Mouse (Mus musculus) heart, embryonic 10.5 days (tissue): Measurements from ENCODE around the gene Gm21887. TPM values are rescaled to one million over a fixed set of nuclear protein-coding genes. Genes with fewer than 3 reads are reported as not detected.
"Not testable (repeated sequence)": the region's sequence is repeated elsewhere in the genome, so short reads cannot be mapped to it uniquely, and the experiment has no call there.

Experiments
- DNase-seq: peaks from one replicate; pipeline ENCODE4 v3.0.0-alpha.2; 2017; ENCODE audit warnings: low spot score
- H3K27ac ChIP-seq: fragments of 300-500 bp; sonication (generic); 2 replicates; pipeline ENCODE4 v1.5.1; 2016; ENCODE audit warnings: mild to moderate bottlenecking
- H3K27me3 ChIP-seq: fragments of 300-500 bp; sonication (generic); 2 replicates; pipeline ENCODE4 v1.6.1; 2016; ENCODE audit warnings: mild to moderate bottlenecking; ENCODE audit not compliant: poor library complexity, insufficient read depth, severe bottlenecking
- H3K36me3 ChIP-seq: fragments of 300-500 bp; sonication (generic); 2 replicates; pipeline ENCODE4 v1.6.1; 2016; ENCODE audit warnings: mild to moderate bottlenecking, moderate library complexity
- H3K4me1 ChIP-seq: fragments of 300-500 bp; sonication (generic); 2 replicates; pipeline ENCODE4 v1.6.1; 2016; ENCODE audit warnings: mild to moderate bottlenecking
- H3K4me3 ChIP-seq: fragments of 300-500 bp; sonication (generic); 2 replicates; pipeline ENCODE4 v1.5.1; 2016; ENCODE audit warnings: mild to moderate bottlenecking, moderate library complexity
- H3K9me3 ChIP-seq: fragments of 300-500 bp; sonication (generic); 2 replicates; pipeline ENCODE4 v1.6.1; 2016; ENCODE audit warnings: mild to moderate bottlenecking, moderate library complexity
- WGBS: fragments of 180-500 bp; shearing (Covaris S2); methylation state at CpG from one replicate; pipeline ENCODE4 v1.1.7; 2016; 5-methylcytosine and 5-hydroxymethylcytosine counted together
- polyA plus RNA-seq: library from polyadenylated mRNA; unstranded; fragments of >200 nt; fragmentation: Nextera tagmentation; extraction: Ambion mirVana; gene quantifications from 2 replicates; pipeline ENCODE4 v1.2.1, GENCODE M21; 2016

The Gm21887 gene
- polyA plus RNA-seq, 1 experiment from 2014 or later: 172 TPM

DNA sequence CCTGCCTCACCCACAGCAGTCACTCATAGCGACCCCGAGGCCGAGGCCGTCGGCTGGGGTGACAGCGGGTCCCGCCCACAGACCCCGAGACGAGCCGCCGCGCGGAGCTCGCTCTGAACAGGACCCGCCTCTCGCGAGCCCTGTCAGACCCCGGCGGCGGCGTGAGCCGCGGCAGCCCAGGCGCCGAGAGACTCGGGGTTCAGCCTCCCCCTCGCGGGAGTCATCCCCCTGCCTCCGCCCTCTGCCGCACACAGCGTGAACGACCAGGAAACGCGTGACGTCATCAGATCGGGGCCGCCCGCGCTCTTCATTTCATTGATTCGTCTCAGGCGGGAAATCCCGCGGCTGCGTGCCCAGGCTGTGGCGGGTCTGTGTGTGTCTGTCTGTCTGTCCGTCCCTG is 12.5 kb upstream of the Gm21887 start:
- not testable (repeated sequence) for DNase-seq, H3K36me3 ChIP-seq, H3K27me3 ChIP-seq, H3K4me3 ChIP-seq, H3K4me1 ChIP-seq, H3K9me3 ChIP-seq, H3K27ac ChIP-seq
- WGBS: no CpG with 5 or more reads among the region's 46 CpGs

DNA sequence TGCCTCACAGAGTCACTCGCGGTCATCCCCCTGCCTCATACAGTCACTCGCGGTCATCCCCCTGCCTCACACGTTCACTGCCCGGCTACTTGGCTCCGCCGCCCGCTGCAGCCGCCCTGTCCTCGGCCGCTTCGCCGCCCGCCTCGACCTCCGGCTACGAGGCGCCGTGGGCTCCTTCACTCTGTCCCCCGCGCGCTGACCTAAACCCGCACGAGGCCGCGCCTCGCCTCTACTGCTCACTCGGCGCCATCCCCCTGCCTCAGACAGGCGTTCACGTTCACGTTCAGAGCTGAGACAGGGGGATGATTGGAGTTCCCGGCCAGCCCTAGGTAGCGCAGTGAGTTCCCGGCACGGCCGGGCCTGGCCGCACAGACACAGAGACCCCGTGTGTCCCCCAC is 12.0 kb upstream of the Gm21887 start:
- DNase-seq, H3K36me3 ChIP-seq, H3K27me3 ChIP-seq, H3K27ac ChIP-seq, H3K4me1 ChIP-seq: not testable (repeated sequence)
- peaks cover 12% of the 10 kb centered on the region for H3K9me3 ChIP-seq
- 37% methylated on average over 31 of the region's 40 CpGs for WGBS
- H3K4me3 ChIP-seq: peak overlapping the region; percentile 49

DNA sequence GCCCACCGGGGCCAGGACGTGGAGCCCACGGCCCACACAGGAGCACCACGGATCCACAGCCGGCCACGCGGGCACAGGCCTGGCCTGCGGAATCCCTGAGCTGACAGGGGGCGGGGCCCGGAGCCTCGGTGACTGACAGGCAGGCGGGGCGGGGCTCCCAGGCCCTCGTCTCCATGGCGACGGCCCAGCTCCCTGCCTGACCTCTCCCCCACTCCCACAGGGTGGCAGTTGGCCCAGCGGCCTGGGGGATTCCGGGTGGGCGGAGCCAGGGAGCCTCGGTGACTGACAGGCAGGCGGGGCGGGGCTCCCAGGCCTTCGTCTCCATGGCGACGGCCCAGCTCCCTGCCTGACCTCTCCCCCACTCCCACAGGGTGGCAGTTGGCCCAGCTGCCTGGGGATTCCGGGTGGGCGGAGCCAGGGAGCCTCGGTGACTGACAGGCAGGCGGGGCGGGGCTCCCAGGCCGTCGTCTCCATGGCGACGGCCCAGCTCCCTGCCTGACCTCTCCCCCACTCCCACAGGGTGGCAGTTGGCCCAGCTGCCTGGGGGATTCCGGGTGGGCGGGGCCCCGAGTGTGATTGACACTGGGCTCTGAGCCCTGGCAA is 11.5 kb upstream of the Gm21887 start:
- Histone ChIP-seq H3K4me3 (peak overlapping the region; percentile 49), H3K9me3 (peaks cover 12% of the 10 kb centered on the region)
- H3K27me3 ChIP-seq, H3K4me1 ChIP-seq, H3K27ac ChIP-seq, H3K36me3 ChIP-seq: not testable (repeated sequence)
- peak; percentile 77 for DNase-seq
- WGBS: 16% methylated on average over 8 of the region's 37 CpGs

DNA sequence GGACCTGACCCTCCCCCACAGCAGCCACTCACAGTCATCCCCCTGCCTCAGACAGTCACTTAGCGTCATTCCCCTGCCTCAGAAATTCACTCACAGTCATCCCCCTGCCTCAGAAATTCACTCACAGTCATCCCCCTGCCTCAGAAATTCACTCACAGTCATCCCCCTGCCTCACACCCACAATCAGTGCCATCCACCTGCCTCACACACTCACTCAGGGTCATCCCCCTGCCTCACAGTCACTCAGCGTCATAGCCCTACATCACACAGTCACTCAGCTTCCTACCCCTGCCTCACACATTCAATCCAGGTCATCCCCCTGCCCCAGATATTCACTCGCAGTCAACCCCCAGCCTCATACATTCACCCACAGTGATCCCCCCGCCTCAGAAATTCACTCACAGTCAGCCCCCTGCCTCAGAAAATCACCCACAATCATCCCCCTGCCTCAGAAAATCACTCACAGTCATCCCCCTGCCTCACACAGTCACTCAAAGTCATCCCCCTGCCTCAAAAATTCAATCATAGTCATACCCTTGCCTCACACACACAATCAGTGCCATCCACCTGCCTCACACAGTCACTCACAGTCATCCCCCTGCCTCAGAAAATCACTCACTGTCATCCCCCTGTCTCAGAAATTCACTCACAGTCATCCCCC is 10.8 kb upstream of the Gm21887 start:
- H3K27ac ChIP-seq, DNase-seq, H3K4me3 ChIP-seq, H3K27me3 ChIP-seq, H3K36me3 ChIP-seq, H3K4me1 ChIP-seq: not testable (repeated sequence)
- peaks cover 12% of the 10 kb centered on the region for H3K9me3 ChIP-seq
- WGBS: 9% methylated on average over 2 of the region's 4 CpGs

DNA sequence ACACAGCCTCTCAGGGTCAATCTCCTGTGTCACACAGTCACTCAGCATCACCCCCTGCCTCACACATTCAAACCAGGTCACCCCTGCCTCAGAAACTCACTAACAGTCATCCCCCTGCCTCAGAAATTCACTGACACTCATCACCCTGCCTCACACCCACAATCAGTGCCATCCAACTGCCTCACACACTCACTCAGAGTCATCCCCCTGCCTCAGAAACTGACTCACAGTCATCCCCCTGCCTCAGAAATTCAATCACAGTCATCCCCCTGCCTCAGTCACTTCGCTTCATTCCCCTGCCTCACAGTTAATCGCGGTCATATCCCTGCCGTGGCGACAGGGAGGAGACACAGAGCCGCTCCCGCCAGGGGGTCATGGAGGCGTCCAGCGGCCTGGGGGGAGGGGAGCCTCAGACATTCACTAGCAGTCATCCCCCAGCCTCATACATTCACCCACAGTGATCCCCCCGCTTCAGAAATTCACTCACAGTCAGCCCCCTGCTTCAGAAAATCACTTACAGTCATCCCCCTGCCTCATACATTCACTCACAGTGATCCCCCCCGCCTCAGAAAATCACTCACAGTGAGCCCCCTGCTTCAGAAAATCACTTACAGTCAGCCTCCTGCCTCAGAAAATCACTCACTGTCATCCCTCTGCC is 10.1 kb upstream of the Gm21887 start:
- H3K4me1 ChIP-seq, H3K27me3 ChIP-seq, H3K4me3 ChIP-seq, H3K27ac ChIP-seq, H3K36me3 ChIP-seq: not testable (repeated sequence)
- H3K9me3 ChIP-seq: peaks cover 16% of the 10 kb centered on the region
- 42% methylated on average over 6 of the region's 11 CpGs for WGBS
- peak; percentile 76 for DNase-seq

DNA sequence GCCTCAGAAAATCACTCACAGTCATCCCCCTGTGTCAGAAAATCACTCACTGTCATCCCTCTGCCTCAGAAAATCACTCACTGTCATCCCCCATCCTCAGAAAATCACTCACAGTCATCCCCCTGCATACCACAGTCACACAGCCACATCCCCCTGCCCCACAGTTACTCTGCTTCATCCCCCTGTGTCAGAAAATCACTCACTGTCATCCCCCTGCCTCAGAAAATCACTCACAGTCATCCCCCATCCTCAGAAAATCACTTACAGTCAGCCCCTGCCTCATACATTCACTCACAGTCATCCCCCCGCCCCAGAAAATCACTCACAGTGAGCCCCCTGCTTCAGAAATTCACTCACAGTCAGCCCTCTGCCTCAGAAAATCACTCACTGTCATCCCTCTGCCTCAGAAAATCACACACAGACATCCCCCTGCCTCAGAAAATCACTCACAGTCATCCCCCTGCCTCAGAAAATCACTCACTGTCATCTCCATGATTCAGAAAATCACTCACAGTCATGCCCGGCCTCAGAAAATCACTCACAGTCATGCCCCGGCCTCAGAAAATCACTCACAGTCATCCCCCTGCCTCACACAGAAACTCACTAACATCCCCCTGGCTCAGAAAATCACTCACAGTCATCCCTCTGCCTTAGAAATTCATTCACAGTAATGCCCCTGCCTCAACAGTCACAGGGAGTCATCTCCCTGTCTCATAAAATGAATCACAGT is 9.4 kb upstream of the Gm21887 start:
- not testable (repeated sequence) for DNase-seq, H3K36me3 ChIP-seq, H3K4me1 ChIP-seq, H3K27ac ChIP-seq, H3K4me3 ChIP-seq, H3K27me3 ChIP-seq
- 0% methylated on average over 1 of the region's 3 CpGs for WGBS
- peaks cover 17% of the 10 kb centered on the region for H3K9me3 ChIP-seq

DNA sequence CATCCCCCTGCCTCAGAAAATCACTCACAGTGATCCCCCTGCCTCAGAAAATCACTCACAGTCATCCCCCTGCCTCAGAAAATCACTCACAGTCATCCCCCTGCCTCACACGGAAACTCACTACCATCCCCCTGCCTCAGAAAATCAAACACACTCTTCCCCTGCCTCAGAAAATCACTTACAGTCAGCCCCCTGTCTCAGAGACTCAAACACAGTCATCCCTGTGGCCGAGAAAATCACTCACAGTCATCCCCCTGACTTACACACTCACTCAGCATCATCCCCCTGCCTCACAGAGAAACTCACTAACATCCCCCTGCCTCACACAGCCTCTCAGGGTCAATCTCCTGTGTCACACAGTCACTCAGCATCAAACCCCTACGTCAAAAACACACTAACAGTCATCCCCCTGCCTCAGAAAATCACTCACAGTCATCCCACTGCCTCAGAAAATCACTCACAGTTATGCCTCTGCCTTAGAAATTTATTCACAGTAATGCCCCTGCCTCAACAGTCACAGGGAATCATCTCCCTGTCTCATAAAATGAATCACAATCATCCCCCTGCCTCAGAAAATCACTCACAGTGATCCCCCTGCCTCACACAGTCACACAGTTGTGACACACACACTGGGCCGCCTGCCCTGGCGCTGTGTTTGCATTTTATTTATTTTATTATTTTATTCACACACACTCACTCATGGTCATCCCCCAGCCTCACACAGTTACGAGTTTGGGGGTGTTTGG is 8.6 kb upstream of the Gm21887 start:
- peaks cover 22% of the 10 kb centered on the region for H3K9me3 ChIP-seq
- 36% methylated on average over 6 of the region's 6 CpGs for WGBS
- not testable (repeated sequence) for H3K36me3 ChIP-seq, H3K4me1 ChIP-seq, H3K27ac ChIP-seq, H3K4me3 ChIP-seq, H3K27me3 ChIP-seq
- peak; percentile 74 for DNase-seq

DNA sequence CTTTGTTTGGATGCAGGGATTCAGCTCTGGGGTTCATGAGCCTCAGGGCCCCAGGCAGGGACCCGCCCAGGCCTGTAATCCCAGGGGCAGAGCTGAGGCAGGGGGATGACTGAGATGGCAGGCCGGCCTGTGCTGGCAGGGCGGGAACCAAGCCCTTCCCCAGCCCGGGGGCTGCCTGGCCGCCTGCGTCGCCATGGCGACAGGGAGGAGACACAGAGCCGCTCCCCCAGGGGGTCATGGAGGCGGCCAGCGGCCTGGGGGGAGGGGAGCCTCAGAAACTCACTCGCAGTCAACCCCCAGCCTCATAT is 8.1 kb upstream of the Gm21887 start:
- H3K4me3 ChIP-seq, H3K27me3 ChIP-seq, H3K36me3 ChIP-seq, DNase-seq, H3K27ac ChIP-seq, H3K4me1 ChIP-seq: not testable (repeated sequence)
- WGBS: 55% methylated on average over 4 of the region's 12 CpGs
- H3K9me3 ChIP-seq: peaks cover 23% of the 10 kb centered on the region

DNA sequence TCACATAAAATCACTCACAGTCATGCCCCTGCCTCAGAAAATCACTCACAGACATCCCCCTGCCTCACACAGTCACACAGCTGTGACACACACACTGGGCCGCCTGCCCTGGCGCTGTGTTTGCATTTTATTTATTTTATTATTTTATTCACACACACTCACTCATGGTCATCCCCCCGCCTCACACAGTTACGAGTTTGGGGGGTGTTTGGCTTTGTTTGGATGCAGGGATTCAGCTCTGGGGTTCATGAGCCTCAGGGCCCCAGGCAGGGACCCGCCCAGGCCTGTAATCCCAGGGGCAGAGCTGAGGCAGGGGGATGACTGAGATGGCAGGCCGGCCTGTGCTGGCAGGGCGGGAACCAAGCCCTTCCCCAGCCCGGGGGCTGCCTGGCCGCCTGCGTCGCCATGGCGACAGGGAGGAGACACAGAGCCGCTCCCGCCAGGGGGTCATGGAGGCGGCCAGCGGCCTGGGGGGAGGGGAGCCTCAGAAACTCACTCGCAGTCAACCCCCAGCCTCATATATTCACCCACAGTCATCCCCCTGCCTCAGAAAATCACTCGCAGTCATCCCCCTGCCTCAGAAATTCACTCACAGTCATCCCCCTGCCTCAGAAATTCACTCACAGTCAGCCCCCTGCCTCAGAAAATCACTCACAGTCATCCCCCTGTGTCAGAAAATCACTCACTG is 6.8 kb upstream of the Gm21887 start:
- H3K27ac ChIP-seq, DNase-seq, H3K27me3 ChIP-seq, H3K4me3 ChIP-seq, H3K36me3 ChIP-seq, H3K4me1 ChIP-seq: not testable (repeated sequence)
- peaks cover 31% of the 10 kb centered on the region for H3K9me3 ChIP-seq
- WGBS: 41% methylated on average over 18 of the region's 18 CpGs

DNA sequence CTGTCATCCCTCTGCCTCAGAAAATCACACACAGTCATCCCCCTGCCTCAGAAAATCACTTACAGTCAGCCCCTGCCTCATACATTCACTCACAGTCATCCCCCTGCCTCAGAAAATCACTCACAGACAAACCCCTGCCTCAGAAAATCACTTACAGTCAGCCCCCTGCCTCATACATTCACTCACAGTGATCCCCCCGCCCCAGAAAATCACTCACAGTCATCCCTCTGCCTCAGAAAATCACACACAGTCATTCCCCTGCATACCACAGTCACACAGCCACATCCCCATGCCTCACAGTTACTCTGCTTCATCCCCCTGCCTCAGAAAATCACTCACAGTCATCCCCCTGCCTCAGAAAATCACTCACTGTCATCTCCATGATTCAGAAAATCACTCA is 5.9 kb upstream of the Gm21887 start:
- not testable (repeated sequence) for DNase-seq

DNA sequence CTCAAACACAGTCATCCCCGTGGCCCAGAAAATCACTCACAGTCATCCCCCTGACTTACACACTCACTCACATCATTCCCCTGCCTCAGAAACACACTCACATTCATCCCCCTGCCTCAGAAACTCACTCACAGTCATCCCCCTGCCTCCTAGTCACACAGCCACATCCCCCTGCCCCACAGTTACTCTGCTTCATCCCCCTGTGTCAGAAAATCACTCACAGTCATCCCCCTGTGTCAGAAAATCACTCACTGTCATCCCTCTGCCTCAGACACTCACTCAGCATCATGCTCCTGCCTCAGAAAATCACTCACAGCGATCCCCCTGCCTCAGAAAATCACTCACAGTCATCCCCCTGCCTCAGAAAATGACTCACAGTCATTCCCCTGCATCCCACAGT is 5.2 kb upstream of the Gm21887 start:
- WGBS: 50% methylated on average over 2 of the region's 2 CpGs
- H3K27ac ChIP-seq, H3K27me3 ChIP-seq, H3K36me3 ChIP-seq, H3K4me1 ChIP-seq, H3K4me3 ChIP-seq: not testable (repeated sequence)
- DNase-seq: peak; percentile 90
- H3K9me3 ChIP-seq: peaks cover 43% of the 10 kb centered on the region

More for the DNA sequence above, 5.9 kb upstream of the Gm21887 start:
- H3K36me3 ChIP-seq, H3K4me1 ChIP-seq, H3K4me3 ChIP-seq, H3K27me3 ChIP-seq, H3K27ac ChIP-seq: not testable (repeated sequence)
- WGBS: 34% methylated on average over 1 of the region's 1 CpGs
- H3K9me3 ChIP-seq: peaks cover 40% of the 10 kb centered on the region

DNA sequence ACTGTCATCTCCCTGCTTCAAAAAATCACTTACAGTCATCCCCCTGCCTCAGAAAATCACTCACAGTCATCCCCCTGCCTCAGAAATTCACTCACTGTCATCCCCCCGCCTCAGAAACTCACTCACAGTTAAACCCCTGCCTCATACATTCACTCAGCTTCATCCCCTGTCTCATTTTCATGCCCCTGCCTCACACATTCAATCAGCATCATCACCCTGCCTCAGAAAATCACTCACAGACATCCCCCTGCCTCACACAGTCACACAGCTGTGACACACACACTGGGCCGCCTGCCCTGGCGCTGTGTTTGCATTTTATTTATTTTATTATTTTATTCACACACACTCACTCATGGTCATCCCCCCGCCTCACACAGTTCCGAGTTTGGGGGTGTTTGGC is 4.7 kb upstream of the Gm21887 start:
- H3K9me3 ChIP-seq: peaks cover 48% of the 10 kb centered on the region
- H3K4me3 ChIP-seq, DNase-seq, H3K4me1 ChIP-seq, H3K27ac ChIP-seq, H3K27me3 ChIP-seq, H3K36me3 ChIP-seq: not testable (repeated sequence)
- 40% methylated on average over 5 of the region's 5 CpGs for WGBS
